Mouse (Mus musculus): ENCODE results near the gene Il3. TPM values are rescaled to one million over a fixed set of nuclear protein-coding genes. Genes with fewer than 3 reads are reported as not detected.

Il3 gene
- not detected in 2 replicates for polyA plus RNA-seq (2021; fragmentation: Nextera tagmentation)
- long read RNA-seq, experiment 1: 0 reads
- long read RNA-seq, experiment 2: 0 reads

DNA sequence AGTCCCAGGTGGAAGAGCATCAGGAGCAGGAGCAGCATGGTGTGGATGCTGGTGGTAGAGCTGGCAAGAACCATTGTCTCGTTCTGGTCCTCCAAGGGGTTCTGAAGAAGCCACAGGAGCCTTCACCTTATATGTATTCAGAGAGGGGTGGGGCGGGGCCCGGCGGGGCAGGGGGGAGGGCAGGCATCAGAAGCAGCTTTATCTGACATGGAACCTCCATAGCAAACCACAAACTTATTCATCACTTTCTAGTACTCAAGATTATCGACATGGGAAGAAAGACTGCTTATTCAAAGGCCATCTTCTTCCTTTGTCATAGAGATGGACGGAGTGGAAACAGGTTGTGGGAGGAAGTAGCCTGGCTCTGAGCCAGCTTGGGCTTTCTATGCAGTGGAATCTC, at the start of gene Il3:
Gene Il3 (minus strand): TSS at position 101 of the 400 bp plus-strand sequence.

DNA sequence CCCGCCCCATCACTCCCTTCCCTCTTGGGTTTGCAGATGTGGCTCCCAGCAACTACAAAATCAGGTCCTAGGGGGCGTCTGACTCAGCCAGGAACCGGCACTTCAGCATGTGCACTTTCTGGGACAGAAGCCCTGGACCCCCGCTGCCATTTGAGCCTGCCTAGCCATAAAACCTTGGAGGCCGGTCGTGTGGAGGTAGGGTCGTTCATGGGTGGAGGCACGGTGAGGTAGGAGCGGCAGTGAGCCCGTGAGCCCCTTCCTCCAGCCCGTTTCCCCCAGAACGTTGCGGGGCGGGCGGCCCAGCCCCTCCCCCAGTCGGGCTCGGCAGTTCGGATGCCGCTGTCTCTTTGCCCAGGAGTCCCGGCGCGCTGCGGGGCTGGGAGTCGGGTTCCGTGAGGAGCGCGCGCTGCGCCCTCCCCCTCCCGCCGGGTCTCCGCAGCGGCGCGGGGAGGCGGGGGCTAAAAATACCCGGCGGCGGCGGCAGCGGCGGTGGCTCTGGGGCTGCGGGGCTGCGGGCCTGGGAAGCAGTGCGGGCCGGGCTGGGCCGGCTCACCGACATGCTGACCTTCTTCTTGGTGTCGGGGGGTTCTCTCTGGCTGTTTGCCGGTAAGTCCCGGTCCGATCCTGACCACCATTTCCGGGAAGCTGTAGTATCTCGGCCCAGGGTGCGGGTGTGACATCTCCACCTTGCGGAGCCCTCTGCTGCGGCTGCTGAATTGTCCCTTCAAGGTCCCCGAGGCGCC, 36.8 kb upstream of the Il3 start, which contains the start of gene Acsl6:
Gene Acsl6 (plus strand): TSS at position 71 of the 743 bp plus-strand sequence.

DNA sequence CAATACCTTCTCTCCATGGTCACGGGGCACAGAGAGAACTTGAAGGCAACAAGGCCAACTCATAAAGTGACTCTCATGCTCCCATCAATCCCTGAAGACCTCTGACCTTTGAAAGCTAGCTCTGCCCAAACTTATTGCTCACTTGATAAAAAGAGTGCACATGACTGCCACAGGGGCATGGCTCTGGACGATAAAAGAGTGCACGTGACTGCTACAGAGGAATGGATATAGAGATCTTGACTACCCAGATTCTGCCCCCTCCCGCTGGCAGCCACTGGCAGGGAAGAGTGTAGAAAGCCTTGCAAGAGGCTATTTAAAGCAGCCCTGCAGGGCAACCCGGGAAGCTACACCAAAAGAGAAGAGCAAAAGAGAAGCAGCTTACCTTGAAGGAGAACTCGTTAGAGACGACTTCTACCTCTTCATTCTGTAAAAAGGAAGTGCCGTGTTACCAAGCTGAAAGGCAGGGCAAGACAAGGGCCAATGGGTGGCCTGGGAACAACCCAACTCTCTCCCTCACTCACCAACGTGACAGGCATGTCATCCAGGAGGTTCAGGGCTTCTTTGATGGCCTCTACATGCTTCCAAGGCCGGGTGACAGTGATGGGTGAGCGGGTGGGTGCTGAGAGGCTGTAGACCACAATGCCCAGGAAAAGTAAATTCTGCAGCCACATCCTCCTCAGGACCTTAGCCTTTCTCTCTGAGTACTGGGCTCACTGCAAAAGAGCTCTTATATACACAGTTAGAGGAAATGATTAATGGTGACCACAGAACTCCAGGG, 17.9 kb downstream of the Il3 start, which contains the start of gene Csf2:
Gene Csf2 (minus strand): TSS at position 728 of the 778 bp plus-strand sequence.

Other genes starting within 250 kb of the Il3 start
- gene Slc22a4, start 239.2 kb downstream of the Il3 start, polyA plus RNA-seq (2021; fragmentation: Nextera tagmentation): 9.8 and 10.2 TPM in 2 replicates
- gene Pdlim4, start 198.3 kb downstream of the Il3 start, polyA plus RNA-seq (2021; fragmentation: Nextera tagmentation): 48.0 and 54.4 TPM in 2 replicates
- 9.9 and 11.2 TPM in 2 replicates for gene P4ha2, start 167.2 kb downstream of the Il3 start, polyA plus RNA-seq (2021; fragmentation: Nextera tagmentation)
- not detected in 2 replicates for gene Csf2, start 17.6 kb downstream of the Il3 start, polyA plus RNA-seq (2021; fragmentation: Nextera tagmentation)
- gene Acsl6, start 36.5 kb upstream of the Il3 start, polyA plus RNA-seq (2021; fragmentation: Nextera tagmentation): 146 and 158 TPM in 2 replicates
- not detected in 2 replicates for gene Meikin, start 103.4 kb upstream of the Il3 start, polyA plus RNA-seq (2021; fragmentation: Nextera tagmentation)
- 3.6 and 5.0 TPM in 2 replicates for gene Fnip1, start 170.9 kb upstream of the Il3 start, polyA plus RNA-seq (2021; fragmentation: Nextera tagmentation)

All from layer of hippocampus, adult 6 months (tissue).